Mouse (Mus musculus) C3H10T1/2 (cell line): ENCODE data around the gene Eef1akmt2. TPM values are rescaled to one million over a fixed set of nuclear protein-coding genes. Genes with fewer than 3 reads are reported as not detected.

Experiments
- polyA plus RNA-seq, 2 experiments: library from polyadenylated mRNA; unstranded; fragments of >200 nt; fragmentation: generic; extraction: Trizol; gene quantifications; one replicate each; pipeline ENCODE4 v1.2.1; 2012; ENCODE audit warnings: missing spikeins in 2 of 2

The Eef1akmt2 gene
- 10 to 100 TPM in 1 of 2 experiments, 1 to 10 TPM in 1; 1.1 to 11.0 TPM for polyA plus RNA-seq

GRCm38 (mm10) chr7:132852173-132852844 is at the start of gene Eef1akmt2:
TSS of gene Eef1akmt2 (minus strand) at chr7:132852673.

DNA sequence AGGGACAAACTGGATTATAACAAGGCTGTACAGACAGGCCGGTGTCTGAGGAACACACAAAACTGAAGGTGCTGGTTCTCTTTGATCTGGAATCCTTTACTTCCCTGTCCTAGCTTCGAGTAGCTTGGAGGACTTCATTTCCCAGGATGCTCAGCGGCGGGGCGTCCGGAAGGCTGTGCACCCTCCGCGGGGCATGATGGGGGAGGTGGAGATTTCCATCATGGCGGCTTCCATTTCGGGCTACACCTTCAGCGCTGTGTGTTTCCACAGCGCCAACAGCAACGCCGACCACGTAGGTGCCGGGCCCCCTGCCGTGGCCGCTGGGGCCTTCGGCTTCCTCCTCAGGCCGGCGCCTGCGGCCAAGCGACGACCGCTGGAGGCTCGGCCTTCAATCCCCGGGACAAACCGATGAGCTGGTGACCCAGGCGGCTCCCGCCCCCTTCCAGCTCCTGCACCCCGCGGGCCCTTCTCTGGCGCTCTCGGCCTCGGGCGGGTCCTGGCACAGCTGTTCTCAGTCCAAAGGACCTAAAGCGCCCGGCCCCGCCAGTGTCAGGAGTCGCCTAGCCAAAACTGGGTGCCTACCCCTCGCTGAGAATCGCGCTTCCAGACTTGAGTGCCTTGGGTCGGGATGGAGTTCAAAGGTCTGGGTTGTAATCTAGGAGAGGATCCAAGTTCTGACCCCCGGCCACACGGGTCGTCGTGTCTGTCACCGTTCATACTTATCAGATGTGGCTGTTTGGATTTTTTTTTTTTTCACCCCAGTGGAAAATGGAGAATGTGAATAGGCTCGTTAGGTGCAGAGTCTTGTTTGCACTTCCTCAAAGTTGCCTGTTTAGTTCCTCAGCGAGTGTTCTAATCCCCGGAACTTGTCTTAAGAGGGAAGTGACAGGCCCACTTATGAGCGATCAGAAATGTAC is 6.8 kb upstream of the Eef1akmt2 start, which contains the start of gene Abraxas2:
Gene Abraxas2 (plus strand): TSS at position 184 of the 917 bp plus-strand sequence.

GRCm38 (mm10) chr7:132813416-132814088 is 38.9 kb downstream of the Eef1akmt2 start, which contains the start of gene Fam53b:
TSS of gene Fam53b (minus strand) at chr7:132813886.

Other genes with a start within 250 kb of the Eef1akmt2 start
- gene Lhpp, start 242.0 kb downstream of the Eef1akmt2 start, polyA plus RNA-seq: 10 to 100 TPM; 12.3 to 15.7 TPM
- gene Fam53b, start 38.8 kb downstream of the Eef1akmt2 start, polyA plus RNA-seq: 10 to 100 TPM in 1 of 2 experiments, 1 to 10 TPM in 1; 1.4 to 11.2 TPM
- 1 to 10 TPM in 1 of 2 experiments, under 1 TPM in 1; 0.75 to 9.0 TPM for gene Abraxas2, start 6.6 kb upstream of the Eef1akmt2 start, polyA plus RNA-seq
- gene Zranb1, start 78.5 kb upstream of the Eef1akmt2 start, polyA plus RNA-seq: 1 to 10 TPM in 1 of 2 experiments, under 1 TPM in 1; 0.96 to 9.9 TPM